34 mouse cellular contexts compared by ENCODE assay signal in genomic region chr6:89399564-89399963, GRCm38 (mm10).
"Had no signal": no experiment of that assay in that cellular context is flagged by ENCODE, and none has a peak within 500 bp of the region (broad histone marks: within the 10 kb centered on the region; RNA-seq: fewer than 3 reads in every experiment).

No protein-coding gene starts in this region.

- H3K27ac ChIP-seq: heart, embryonic 10.5 days; heart, embryonic 13.5 days; heart, embryonic 15.5 days; hindbrain, embryonic 12.5 days; hindbrain, embryonic 13.5 days; hindbrain, embryonic 14.5 days; hindbrain, embryonic 15.5 days; hindbrain, postnatal 0 days; intestine, embryonic 15.5 days; kidney, embryonic 15.5 days; kidney, postnatal 0 days; layer of hippocampus, adult 2 months had no signal

- H3K4me1 ChIP-seq: hindbrain, embryonic 12.5 days; hindbrain, embryonic 15.5 days; intestine, embryonic 15.5 days; kidney, embryonic 15.5 days had no signal

- DNase-seq: heart, postnatal 10 days; heart, postnatal 14 days; heart, postnatal 36 days; heart, postnatal 4 days; kidney, adult 11 months; kidney, adult 18-20 months; kidney, adult 2 months; kidney, adult 8-10 months; kidney, adult 9 months; kidney, postnatal 10 days; kidney, postnatal 14 days; kidney, postnatal 25 days; kidney, postnatal 36 days; kidney, postnatal 4 days; layer of hippocampus, adult 9-11 months; layer of hippocampus, postnatal 36 days had no signal

- H3K27me3 ChIP-seq: heart, embryonic 12.5 days; heart, embryonic 13.5 days; heart, embryonic 15.5 days; hindbrain, embryonic 12.5 days; hindbrain, embryonic 13.5 days; hindbrain, embryonic 15.5 days; intestine, embryonic 15.5 days; kidney, embryonic 15.5 days had no signal

- ATAC-seq: hindbrain, embryonic 16.5 days; hindbrain, postnatal 0 days; inflammation-experienced regulatory T-cells, adult 6 months; intestine, embryonic 15.5 days; intestine, embryonic 16.5 days; intestine, postnatal 0 days had no signal

- H3K4me3 ChIP-seq: heart, embryonic 10.5 days; heart, embryonic 12.5 days; heart, embryonic 13.5 days; heart, embryonic 15.5 days; hindbrain, embryonic 12.5 days; hindbrain, embryonic 13.5 days; hindbrain, embryonic 15.5 days; intestine, embryonic 15.5 days; kidney, embryonic 15.5 days; layer of hippocampus, adult 2 months had no signal

- H3K4me2 ChIP-seq: heart, embryonic 11.5 days; heart, embryonic 12.5 days; heart, embryonic 13.5 days; heart, embryonic 15.5 days; hindbrain, embryonic 12.5 days; hindbrain, embryonic 13.5 days; hindbrain, embryonic 14.5 days; hindbrain, embryonic 15.5 days; intestine, embryonic 15.5 days; kidney, embryonic 15.5 days had no signal

- H3K36me3 ChIP-seq: heart, embryonic 10.5 days; heart, embryonic 12.5 days; heart, embryonic 13.5 days; heart, embryonic 15.5 days; hindbrain, embryonic 12.5 days; hindbrain, embryonic 13.5 days; hindbrain, embryonic 15.5 days; intestine, embryonic 15.5 days; kidney, embryonic 15.5 days had no signal

- H3K9me3 ChIP-seq: heart, embryonic 10.5 days; heart, embryonic 12.5 days; heart, embryonic 13.5 days; heart, embryonic 15.5 days; hindbrain, embryonic 12.5 days; hindbrain, embryonic 13.5 days; hindbrain, embryonic 15.5 days; intestine, embryonic 15.5 days; kidney, embryonic 15.5 days had no signal

- H3K9ac ChIP-seq: heart, embryonic 12.5 days; heart, embryonic 13.5 days; heart, embryonic 15.5 days; hindbrain, embryonic 12.5 days; hindbrain, embryonic 13.5 days; hindbrain, embryonic 14.5 days; hindbrain, embryonic 15.5 days; intestine, embryonic 15.5 days; kidney, embryonic 15.5 days had no signal
